Mouse (Mus musculus) lung, adult 2 months (tissue): ENCODE data around the gene Arhgef7.

Experiments used
- CTCF ChIP-seq: fragments of 200-500 bp; IDR thresholded peaks from 2 replicates; pipeline ENCODE4 v1.5.1; 2011; ENCODE audit warnings: mild to moderate bottlenecking, low read length, control low read depth; ENCODE audit not compliant: insufficient read depth
- POLR2A ChIP-seq: fragments of 200-500 bp; IDR thresholded peaks from 2 replicates; pipeline ENCODE4 v1.6.1; 2011; ENCODE audit warnings: low read depth, mild to moderate bottlenecking, control low read depth, low read length, borderline replicate concordance; ENCODE audit errors: extremely low read depth

DNA sequence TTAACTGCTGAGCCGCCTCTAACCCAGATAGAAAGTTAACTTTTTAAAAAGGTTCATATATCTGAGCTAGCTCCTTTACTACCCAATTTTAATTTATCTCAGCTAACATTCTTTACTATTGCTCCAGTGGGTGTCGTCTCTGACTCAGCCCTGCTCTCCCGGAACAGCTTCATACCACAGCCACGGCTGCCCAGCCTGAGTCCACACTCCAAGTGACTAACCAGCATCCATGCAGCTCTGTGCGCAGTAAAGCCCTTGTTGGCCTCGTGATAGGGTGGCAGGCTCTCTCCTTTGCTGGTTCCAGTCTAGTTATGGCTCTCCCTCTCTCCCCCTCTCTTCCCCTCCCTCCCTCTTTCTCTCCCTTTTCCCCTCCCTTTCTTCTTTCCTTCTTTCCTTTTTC lies 36.2 kb upstream of the Arhgef7 start:
- TF ChIP-seq CTCF (no peak), POLR2A (no peak)
